Mouse (Mus musculus): Measurements from ENCODE around the gene Fam196b.

Gene Fam196b

DNA sequence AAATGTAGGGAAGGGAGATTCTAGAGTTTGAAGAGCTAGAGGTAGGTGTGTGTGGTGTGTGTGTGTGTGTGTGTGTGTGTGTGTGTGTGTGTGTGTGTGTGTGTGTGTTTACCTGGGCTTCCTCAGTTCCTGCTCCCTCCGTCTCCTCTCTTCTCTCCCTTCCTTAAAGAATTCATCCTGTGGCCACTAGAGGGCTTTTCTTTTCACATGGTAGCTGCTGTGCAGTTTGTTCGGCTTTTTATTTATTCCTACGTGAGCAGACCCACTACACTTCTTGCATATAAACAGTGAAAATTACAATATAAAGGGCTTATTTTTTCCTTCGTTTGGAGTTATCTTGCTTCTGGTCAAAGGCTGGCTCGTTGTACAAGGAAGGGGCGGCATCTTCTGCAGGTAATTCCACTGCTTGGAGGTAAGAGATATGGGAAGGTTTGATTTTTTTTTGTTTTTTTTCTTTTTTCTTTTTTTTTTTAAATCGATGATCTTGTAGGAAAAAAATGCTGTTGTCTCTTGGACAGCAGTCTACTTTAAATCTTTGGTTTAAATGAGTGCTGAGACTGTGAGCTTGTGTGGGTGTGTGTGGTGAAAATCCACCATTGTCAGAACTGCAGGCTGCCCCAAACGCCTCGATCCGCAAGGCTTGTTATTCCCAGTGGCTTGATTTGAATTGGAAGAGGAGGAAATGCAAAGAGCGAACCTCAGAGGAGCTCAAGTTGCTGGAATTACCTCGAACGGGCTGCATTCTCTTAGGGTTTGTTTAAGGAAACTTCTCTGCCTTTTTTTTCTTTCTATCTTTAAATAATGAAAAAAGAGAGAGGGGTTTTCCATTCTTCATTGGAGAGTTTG is at the start of gene Fam196b:
Fam196b (plus strand) TSS at position 289 of the 846 bp plus-strand sequence.
- peak; percentile 12 for DNase-seq (ENCODE audit: low spot score)

DNA sequence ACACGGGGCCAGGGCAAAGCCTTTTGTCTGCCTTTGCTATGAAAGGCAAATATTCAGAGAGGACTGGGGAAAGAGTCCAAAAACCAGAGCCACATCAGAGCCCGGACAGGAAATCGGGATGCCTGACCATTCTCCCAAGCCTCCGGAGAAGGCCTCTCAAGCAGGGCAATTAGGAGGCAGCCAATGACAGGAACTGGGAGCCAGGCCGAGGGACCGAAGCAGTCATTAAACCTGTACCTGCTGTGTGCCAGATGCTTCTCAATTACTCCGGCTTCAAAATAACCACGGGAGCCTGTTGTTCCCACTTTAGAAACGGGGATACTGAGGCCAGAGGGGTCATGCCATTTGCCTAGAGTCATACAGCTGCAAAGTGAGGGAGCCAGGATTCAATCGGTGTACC is 42.6 kb upstream of the Fam196b start:
- no peak for DNase-seq (ENCODE audit: low spot score)

DNA sequence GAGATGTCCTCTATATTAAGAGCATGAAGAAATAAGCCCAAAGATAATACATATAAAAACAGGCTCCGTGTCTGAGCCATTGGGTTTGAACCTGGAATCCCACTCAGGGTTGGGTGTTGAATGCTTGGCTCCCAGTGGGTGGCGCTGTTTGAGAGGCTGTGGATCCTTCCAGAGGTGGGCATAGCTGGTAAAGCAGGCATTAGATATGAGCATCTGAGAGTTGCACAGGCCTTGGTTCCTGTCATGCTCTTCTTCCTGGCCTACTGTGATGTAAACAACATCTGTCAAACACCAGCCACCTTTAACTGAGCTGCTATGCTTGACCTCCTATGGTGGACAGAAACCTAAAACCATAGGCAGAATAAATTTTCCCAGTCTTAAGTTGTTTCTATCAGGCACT is 38.7 kb upstream of the Fam196b start:
- peak; percentile 3 for DNase-seq (ENCODE audit: low spot score)

DNA sequence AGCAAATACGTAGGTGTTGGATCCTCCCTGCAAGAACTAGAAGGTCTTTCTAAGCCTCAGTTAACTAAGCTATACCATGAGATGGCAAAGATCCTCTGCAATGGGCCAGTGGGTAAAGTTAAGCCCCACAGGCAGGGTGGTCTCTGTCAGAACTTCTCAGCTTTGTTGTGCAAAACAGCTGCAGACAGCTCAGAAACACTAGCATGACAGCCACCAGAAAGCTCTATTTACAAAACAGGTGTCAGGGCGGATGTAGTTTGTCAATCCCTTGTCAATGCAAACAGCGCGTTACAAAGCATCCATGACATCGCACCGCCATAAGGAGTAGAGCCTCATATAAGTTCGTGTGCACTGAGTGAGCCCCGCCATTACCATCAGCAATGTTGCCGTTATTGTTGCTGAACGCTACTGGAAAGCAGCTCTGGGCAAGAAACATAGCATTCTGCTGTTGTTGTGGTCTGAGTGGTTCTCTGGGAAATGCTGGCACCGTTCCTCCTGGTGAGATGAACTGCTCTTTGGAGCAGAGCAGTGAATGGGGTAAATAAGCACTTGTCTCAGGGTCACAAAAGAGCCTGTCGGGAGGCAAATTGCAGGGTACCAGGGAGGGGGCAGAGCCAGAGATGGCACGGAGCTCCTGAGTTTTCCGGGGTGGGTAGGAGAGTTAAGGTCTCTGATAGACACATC is 38.1 kb upstream of the Fam196b start:
- no peak for DNase-seq (ENCODE audit: low spot score)

DNA sequence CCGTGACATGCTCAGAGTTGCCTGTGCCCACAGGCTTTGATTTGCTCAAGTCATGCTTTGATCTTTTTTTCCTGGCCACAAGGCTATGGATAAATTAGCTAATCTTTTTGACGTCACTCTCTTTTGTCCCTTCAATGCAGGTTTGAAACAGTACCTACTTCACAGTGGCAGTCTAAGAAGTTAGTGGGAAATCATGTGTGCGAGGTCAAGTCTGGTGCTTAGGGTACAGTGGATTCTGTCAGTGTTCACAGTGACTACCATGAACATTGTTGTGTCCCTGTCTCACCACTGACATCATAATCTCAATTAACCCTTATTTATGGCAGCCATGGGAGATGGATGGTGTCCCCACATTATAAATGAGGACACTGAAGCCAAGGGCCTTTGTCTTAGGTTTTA is 37.6 kb upstream of the Fam196b start:
- DNase-seq (ENCODE audit: low spot score) = no peak

DNA sequence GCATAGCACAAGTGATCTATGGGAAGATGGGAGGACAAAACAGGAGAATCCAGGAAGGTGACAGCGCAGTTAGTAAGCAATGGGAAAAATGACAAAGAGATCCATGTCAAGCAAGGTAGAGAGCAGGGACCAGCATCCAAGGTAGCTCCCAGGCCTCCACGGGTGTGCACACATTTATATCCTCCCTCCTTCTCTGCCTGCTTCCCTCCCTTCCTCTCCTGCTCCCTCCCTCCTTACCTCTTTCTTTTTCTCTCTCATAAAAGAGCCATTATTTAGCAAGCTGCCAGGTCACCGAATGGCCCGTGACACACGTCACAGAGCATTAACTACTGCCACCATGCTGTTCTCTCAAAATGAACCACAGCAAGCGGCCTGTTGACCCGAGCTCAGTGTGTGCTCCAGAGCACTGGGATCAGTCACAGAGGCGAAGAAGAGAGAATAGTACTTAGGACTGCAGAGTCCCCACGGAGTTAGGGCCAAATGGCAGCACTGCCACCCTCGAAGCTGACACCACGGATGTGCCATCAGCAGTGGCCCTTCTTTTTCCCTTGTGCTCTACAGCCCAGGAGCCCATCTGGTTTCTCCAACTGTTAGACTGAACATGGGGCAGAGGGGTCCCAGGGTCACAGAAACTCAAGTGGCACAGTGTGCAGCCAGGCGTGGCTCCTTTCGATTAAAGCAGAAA is 30.4 kb upstream of the Fam196b start:
- DNase-seq (ENCODE audit: low spot score) = no peak

DNA sequence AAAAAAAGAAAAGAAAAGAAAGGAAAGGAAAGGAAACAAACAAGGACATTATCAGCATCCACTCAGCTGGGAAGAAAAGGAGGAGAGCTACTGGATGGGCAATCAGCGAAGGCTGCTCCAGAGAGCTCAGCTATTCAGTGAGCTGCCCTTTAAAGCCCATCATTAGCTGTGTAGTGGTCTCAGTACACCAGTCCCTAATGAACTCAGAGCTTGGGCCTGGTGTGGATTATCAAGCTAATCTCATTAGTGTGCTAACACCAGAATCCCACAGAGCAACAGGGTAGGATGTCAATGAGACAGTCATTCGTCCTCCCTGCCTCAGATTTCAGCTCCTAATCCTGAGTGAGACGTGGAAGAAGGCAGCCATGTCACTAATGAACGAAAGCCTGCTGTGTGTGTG is 24.4 kb upstream of the Fam196b start:
- no peak for DNase-seq (ENCODE audit: low spot score)

DNA sequence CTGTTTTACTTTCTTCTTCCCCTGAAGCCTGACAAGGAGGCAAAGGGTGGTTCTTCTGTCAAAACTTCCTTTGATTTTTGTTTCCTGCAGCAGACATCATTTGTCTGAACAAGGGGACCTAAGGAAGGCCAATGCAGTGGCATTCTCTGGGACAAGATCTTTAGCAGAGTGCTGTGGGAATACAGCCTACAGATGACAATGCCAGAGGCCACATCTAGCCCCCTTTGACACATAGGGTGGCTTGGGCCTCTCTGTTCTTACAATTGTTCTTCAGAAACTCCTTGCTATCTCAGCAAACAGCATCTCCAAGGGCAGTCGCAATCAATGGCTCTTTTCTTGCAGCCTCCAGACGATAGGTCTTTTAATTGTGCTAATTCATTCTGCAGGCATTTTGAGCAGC is 23.9 kb upstream of the Fam196b start:
- DNase-seq (ENCODE audit: low spot score) = no peak

DNA sequence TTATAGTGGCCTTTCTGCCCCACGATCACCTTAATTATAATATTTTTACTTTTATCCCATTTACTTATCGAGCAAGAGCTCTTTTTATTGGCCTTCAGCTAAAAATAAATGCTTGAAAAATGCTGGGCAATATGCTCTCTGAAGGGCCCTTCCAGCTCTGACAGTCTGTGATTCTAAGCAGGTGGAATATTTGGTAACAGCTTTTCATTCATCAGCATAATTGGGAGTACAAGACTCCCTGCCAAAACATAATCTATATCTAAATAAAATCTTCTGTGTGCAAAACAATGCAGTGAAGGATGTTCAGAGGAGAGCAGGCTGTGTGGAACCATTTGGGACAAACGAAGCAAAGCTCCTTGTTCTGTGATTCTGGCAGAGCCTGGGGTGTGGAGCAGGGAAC is 23.3 kb upstream of the Fam196b start:
- no peak for DNase-seq (ENCODE audit: low spot score)

DNA sequence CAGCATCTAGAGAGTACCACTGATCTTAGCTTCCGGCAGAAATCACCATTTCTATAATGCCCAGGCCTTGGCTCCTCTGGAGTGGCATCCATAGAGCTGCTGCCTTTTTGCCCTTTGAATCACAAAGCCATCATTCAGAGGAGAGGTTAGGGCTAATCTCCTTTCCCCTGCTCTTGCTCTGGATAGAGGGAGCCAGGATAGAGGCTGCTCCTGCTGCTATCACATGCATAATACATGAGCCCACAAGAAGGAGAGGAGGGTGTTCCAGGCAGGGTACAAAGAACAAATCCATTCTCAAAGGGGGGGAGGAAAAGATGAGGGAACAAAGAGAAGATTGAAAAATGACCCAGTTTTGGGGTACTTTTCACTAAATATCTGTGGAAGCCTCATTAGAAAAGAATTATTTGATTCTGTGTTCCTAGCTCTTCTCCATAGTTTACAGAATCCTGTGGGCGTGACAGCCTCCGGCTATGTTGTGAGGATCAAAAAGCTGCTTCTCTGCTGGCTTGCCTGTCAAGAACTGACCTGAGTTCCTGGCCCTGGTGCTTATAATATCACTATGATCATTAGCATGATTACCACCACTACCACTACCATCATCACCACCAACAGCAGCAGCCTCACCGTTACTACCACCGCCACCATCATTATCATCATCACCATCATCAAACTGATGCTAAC is 16.8 kb upstream of the Fam196b start:
- no peak for DNase-seq (ENCODE audit: low spot score)

DNA sequence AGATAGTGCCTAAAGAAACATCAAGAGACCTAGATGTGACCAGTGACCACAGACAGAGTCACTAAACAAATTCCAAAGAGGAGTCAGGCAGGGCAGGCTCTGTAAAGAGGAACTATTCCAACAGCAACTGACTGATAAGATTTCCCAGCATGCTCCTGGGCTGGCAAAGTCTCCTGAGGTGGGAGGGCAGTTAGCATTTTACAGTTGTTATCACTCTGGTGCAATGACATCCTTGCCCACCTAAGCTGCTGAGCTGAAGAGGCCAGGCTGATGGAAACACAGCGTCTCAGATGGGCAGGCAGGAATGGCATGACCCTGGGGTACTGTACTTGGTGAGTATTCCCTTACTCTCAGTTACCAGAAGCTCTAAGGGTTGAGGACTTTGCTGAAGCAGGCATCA is 15.1 kb upstream of the Fam196b start:
- no peak for DNase-seq (ENCODE audit: low spot score)

DNA sequence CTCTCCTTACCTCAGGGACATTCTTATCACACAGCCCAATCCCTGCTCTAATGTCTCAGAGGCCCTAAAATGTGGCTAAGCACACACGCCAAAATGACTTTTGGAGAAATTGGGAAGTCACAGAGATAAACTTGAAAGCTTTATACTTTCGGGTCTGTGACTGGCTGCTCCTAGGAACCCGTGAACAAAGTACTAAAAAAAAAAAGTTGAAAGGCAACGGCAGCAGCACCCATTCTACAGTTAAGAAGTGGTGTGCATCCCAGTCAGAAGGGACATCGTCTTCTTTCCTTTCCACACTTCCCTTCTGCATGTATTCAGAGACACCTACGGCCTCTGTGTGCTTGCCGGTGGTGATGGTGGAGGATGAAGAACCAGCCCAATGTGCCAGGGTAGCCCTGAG is 14.6 kb upstream of the Fam196b start:
- DNase-seq (ENCODE audit: low spot score) = no peak

DNA sequence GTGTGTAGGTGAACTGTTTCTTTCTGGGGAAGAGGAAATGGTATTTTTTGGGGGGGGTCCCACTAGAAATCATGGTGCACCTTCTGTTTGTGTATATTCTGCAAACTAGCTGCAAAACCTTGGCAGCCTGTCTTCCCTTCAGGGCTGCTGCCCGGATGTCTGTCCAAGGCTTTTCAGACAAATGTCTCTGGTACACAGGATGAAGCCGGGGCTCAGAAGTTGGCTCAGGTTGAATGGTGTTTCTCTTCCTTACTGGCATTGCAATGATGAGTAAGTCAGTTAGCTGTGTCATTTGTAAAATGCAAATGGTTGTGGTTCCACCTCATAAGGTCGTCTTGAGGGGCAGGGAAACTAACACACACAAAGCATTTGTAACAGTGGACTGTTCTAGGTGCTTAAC is 8.4 kb upstream of the Fam196b start:
- DNase-seq (ENCODE audit: low spot score) = no peak

DNA sequence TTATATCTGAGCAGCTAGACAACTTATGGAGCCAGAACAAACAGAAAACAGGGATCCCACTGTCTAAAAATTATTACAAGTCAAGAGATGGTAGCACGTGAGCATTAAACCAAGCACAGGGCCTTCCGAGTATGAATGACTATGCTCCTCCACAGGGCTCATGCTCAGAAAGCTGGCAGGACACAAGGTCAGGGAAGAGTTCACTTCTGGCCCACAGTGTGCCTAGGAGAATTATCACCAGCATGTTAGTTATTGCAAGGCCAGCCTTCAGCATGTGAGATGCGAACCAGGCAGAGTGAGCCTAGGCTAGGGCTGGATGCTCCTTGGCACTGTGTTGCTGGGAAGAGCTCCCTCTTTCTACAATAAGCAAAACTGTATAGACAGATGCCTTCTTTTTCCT is 5.9 kb upstream of the Fam196b start:
- DNase-seq (ENCODE audit: low spot score) = no peak

DNA sequence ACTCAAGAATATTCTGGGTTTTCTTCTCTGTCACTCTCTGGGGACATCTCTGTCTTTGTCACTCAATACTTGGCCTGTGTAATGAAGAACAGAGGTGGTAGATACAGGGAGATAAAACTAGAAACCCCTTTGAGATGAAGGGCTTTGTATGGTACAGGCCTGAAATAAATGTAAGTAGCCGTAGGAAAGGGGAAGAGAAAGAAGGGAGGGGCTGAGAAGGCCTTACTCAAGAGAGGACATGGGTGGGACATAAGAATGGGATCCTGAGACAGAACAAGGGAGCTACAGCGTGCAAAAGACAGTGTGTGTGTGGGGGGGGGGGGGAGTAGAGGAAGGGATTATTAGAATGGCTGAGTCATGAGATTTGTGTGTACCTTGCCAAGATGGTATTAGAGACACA is 5.3 kb upstream of the Fam196b start:
- DNase-seq (ENCODE audit: low spot score) = no peak

DNA sequence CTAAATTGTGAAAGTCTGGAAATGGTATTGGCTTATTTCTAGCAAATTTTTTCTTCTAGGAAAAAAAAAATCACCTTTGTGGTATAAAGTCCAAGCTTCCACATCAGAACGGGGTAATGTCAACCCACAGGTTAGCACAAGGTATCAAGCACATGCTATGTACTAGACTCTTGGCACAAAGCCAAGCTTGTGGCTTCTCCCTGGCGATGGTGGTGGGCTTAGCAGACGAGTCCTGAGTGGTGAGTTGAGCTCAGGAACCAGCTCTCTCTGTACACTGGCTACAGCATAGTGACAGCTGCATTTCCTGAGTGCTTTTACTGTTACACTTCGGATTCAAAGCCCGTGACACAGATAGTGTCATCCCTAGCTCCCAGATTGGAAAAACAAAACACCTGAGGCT is 2.9 kb upstream of the Fam196b start:
- no peak for DNase-seq (ENCODE audit: low spot score)

DNA sequence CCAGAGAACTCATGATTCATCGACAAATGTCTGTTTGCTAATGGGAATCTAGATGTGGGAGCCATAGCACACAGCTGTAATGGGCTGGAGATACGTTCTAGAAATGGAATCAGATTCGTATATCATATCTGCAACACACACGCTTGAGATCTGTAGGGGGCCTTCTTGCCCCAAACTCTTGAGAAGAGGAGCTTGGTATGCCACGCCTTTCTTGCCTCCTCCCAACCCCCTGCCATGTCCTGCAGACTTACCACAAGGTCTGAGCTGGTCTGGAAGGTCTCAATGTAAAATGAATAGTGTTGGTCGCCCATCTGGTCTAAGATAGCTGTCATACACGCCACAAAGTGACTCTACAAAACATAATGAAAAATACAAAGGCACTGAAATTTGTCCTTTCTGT is 2.4 kb upstream of the Fam196b start:
- DNase-seq (ENCODE audit: low spot score) = no peak

DNA sequence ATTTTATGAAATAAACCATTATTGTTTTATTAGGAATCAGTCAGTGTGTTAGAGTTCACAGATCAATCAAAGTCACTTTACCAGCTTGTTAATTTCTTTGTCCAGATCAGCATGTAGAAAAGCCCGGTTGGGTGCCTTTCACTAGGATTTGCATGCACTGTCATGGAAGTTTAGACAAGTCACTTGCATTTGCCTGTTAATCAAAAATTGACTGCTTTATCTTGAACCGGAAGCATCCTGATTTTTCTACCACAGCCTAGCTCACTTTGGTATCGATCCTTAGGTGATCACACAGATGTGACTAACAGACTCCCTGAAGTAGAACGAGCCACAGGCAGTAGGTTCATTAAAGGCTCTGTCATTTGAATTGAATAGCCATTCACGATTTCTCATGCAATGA is 761 bp downstream of the Fam196b start:
- no peak for DNase-seq (ENCODE audit: low spot score)

DNA sequence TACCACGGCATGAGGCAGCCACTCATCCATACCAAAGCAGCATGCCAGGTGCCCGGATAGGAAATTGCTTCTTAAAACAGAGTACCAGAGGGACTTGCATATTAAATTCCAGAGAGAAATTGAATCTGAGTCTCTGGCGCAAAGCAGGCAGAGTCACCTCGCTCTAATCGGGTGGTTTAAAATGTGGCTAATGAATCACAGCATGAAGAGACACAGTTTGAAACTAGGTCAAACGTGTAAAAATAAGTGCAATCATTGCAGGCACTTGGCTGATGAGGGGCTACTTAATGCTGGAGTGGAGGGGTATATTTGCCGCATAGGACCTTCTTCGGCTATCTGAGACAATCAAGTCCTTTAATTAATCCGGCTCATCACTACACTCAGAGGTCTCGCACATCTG is 1.6 kb downstream of the Fam196b start:
- no peak for DNase-seq (ENCODE audit: low spot score)

DNA sequence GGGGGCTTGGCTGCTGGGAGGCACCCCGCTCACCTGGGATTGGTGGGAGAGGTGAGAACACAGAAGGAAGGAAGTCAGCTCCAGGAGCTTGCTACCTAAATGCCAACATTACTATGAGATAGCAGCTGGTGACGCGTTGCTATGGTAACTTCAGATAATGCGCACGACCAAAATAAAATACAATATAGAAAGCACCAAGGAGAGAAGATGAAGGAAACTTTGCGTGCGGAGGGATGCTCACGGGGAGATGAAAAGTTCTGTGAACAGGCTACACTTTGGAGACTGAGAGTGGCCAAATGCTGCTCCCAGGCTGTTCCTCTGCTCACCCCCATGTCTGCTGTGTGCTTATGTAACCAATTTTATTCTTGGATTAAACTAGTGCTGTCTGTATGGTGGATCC is 2.4 kb downstream of the Fam196b start:
- no peak for DNase-seq (ENCODE audit: low spot score)

DNA sequence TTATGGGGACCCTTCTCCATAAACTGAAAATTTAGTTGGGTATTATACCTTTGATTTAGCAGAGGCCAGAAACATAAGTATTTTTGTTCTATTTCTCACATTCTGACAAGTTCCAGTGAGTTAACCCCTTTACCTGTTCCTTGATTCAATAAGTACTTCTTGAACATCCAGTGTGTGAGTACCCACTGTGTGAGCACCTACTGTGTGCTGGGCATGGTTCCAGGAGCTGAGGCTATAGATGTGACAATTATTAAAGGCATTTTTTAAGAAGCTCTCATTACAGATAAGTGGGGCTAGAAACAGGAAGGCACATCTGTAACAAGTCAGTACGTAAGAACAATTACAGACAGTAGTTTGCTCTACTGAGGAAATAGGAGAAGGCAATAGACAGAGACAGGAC is 4.7 kb downstream of the Fam196b start:
- no peak for DNase-seq (ENCODE audit: low spot score)

DNA sequence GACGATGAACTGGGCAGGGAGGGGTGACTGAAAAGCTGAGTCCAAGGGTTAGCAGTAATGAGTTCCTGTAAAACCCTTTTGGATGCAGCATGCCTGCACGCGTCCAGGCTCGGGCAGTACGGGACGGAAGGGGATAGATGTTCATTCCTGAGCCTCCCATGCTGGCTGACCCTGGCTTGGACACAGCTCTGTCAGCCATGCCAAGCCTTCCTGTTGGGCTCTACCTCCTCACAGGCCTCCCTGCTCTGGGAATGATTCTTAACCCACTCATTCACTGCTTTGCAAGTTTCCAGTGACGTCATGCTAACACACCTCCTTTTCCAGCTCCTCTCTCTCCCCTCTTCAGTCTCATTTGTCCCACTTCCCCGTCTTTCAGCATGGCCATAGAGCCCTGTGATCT is 9.0 kb downstream of the Fam196b start:
- DNase-seq (ENCODE audit: low spot score) = no peak

All from T-cell, adult 2 months (primary cell).